In genomic region chr7:78797843-78798455, GRCm38 (mm10) we compare ENCODE assay signal across 8 mouse cellular contexts. TPM values are rescaled to one million over a fixed set of nuclear protein-coding genes. Genes with fewer than 3 reads are reported as not detected.
DNase-seq lines count a peak whose midpoint lies in the region.

No protein-coding gene starts in this region.

- DNase-seq in adrenal gland, postnatal 14 days: peak; percentile 40
- DNase-seq in adrenal gland, postnatal 36 days: no peak
- peak; percentile 9 for DNase-seq in retina, embryonic 14.5 days (ENCODE audit: low spot score)
- DNase-seq in retina, postnatal 1 day: no peak
- peak; percentile 42 to 80 for DNase-seq in left cerebral cortex, adult 9 months (ENCODE audit: low spot score in 2 of 2)
- no peak for DNase-seq in ovary, postnatal 14 days (ENCODE audit: low spot score)
- no peak for DNase-seq in thymus, postnatal 4 days
- no peak for DNase-seq in B cell, adult 2 months

RNA-seq across cellular contexts. Expression of gene Mrpl46, which starts 14.6 kb away (rescaled TPM):
- 40.3 and 47.7 TPM in 2 replicates for total RNA-seq in adrenal gland, postnatal 14 days (2021)
- 10 to 100 TPM; 37.2 to 41.0 TPM for total RNA-seq in adrenal gland, postnatal 36 days (2021)

RNA-seq across cellular contexts. Expression of gene Mrps11, which starts 15.0 kb away (rescaled TPM):
- 85.6 and 91.2 TPM in 2 replicates for total RNA-seq in adrenal gland, postnatal 14 days (2021)
- total RNA-seq in adrenal gland, postnatal 36 days (2021): 100 to 1,000 TPM in 1 of 2 experiments, 10 to 100 TPM in 1; 95.7 to 122 TPM

RNA-seq across cellular contexts. Expression of gene Det1, which starts 49.1 kb away (rescaled TPM):
- total RNA-seq in adrenal gland, postnatal 14 days (2021): 11.4 and 14.5 TPM in 2 replicates
- 10 to 100 TPM; 11.5 to 15.5 TPM for total RNA-seq in adrenal gland, postnatal 36 days (2021)

Comparison
In these comparisons a context has a peak if more than half of its experiments do, and no peak if none do; other contexts are left out.
1. DNase-seq: peak in adrenal gland, postnatal 14 days (single experiment), retina, embryonic 14.5 days (single experiment) and left cerebral cortex, adult 9 months (2 of 2); none in adrenal gland, postnatal 36 days (0 of 2), retina, postnatal 1 day (single experiment), ovary, postnatal 14 days (single experiment), thymus, postnatal 4 days (single experiment) and B cell, adult 2 months (0 of 2).